Mouse (Mus musculus) midbrain, embryonic 16.5 days (tissue): ENCODE results near the gene Cox4i2. TPM values are rescaled to one million over a fixed set of nuclear protein-coding genes. Genes with fewer than 3 reads are reported as not detected.

Source experiments
- ATAC-seq: fragments of 200-750 bp; cut with Nextera tagmentation; 2 replicates; pipeline ENCODE4 v1.8.0; 2017; ENCODE audit warnings: moderate TSS enrichment
- H3K27ac ChIP-seq: fragments of 300-500 bp; sonication (generic); 2 replicates; pipeline ENCODE4 v1.5.1; 2014; ENCODE audit warnings: mild to moderate bottlenecking, low read length, mixed read lengths
- H3K27me3 ChIP-seq: fragments of 300-500 bp; sonication (generic); 2 replicates; pipeline ENCODE4 v1.6.1; 2014; ENCODE audit warnings: low read depth, low read length, mixed read lengths; ENCODE audit not compliant: control insufficient read depth, insufficient read depth
- H3K36me3 ChIP-seq: fragments of 300-500 bp; sonication (generic); 2 replicates; pipeline ENCODE4 v1.6.1; 2014; ENCODE audit warnings: mild to moderate bottlenecking, low read length, moderate library complexity, mixed read lengths; ENCODE audit not compliant: control insufficient read depth, insufficient read depth
- H3K4me1 ChIP-seq: fragments of 300-500 bp; sonication (generic); 2 replicates; pipeline ENCODE4 v1.6.1; 2014; ENCODE audit warnings: mild to moderate bottlenecking, low read length, mixed read lengths; ENCODE audit not compliant: control insufficient read depth, insufficient read depth
- H3K4me2 ChIP-seq: fragments of 300-500 bp; sonication (generic); 2 replicates; pipeline ENCODE4 v1.6.1; 2014; ENCODE audit warnings: mild to moderate bottlenecking, low read length, mixed read lengths
- H3K4me3 ChIP-seq: fragments of 300-500 bp; sonication (generic); 2 replicates; pipeline ENCODE4 v1.5.1; 2014; ENCODE audit warnings: low read depth, mild to moderate bottlenecking, low read length, moderate library complexity, mixed read lengths
- H3K9ac ChIP-seq: fragments of 300-500 bp; sonication (generic); 2 replicates; pipeline ENCODE4 v1.6.1; 2014; ENCODE audit warnings: low read depth, low read length, mixed read lengths
- H3K9me3 ChIP-seq: fragments of 300-500 bp; sonication (generic); replicated peaks from 2 replicates; pipeline ENCODE4 v1.6.1; 2014; ENCODE audit warnings: mild to moderate bottlenecking, low read length, mixed read lengths; ENCODE audit not compliant: control insufficient read depth, poor library complexity, severe bottlenecking
- WGBS: fragments of 180-500 bp; shearing (Covaris S2); extraction: QIAGEN DNeasy Blood & Tissue Kit; methylation state at CpG from one replicate; pipeline ENCODE4 v1.1.7; 2014; 5-methylcytosine and 5-hydroxymethylcytosine counted together
- polyA plus RNA-seq: library from polyadenylated mRNA; unstranded; fragments of >200 nt; fragmentation: Nextera tagmentation; extraction: Ambion mirVana; gene quantifications from 2 replicates; pipeline ENCODE4 v1.2.1, GENCODE M21; 2015

The Cox4i2 gene
- polyA plus RNA-seq, 1 experiment from 2014 or later: 5.0 TPM

DNA sequence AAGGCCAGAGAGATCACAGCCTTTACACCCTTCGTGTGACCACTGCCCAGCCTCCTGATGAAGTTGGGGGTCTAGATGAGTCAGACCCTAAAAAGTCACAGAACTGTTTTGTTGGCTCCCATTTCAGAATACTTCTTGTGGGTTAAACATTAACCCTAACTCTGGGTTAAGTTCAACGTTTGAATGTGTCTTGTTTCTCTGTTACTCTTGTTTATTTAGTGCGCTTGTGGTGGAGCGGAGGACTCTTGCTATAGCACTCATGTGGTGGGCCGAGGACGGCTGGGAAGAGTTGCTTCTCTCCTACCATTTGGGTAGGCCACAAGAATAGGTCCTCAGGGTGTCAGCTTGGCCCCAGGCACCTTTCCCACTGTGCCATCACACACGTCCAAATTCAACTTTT, 25.4 kb upstream of the Cox4i2 start:
- WGBS: 89% methylated on average over 7 of the region's 7 CpGs
- no peaks in the 10 kb centered on the region for H3K4me1 ChIP-seq
- ATAC-seq: no peak
- H3K4me3 ChIP-seq: no peak overlapping the region
- no peaks in the 10 kb centered on the region for H3K36me3 ChIP-seq
- H3K9ac ChIP-seq: no peak overlapping the region
- H3K4me2 ChIP-seq: no peak overlapping the region
- no peaks in the 10 kb centered on the region for H3K9me3 ChIP-seq
- 0 out of 2 replicates have a peak, but pooled peaks cover under 1% of the 10 kb centered on the region for H3K27me3 ChIP-seq
- no peak overlapping the region for H3K27ac ChIP-seq

- Histone ChIP-seq H3K4me2 (no peak overlapping the region), H3K36me3 (no peaks in the 10 kb centered on the region), H3K4me3 (no peak overlapping the region), H3K4me1 (no peaks in the 10 kb centered on the region), H3K9me3 (no peaks in the 10 kb centered on the region), H3K9ac (no peak overlapping the region), H3K27me3 (no peaks in the 10 kb centered on the region), H3K27ac (no peak overlapping the region)
- ATAC-seq: no peak
- WGBS: 68% methylated on average over 8 of the region's 8 CpGs
Measured at GRCm38 (mm10) chr2:152729013-152729635, 24.8 kb upstream of the Cox4i2 start.

- Histone ChIP-seq H3K27me3 (no peaks in the 10 kb centered on the region), H3K36me3 (no peaks in the 10 kb centered on the region), H3K9me3 (no peaks in the 10 kb centered on the region), H3K4me3 (no peak overlapping the region), H3K9ac (no peak overlapping the region), H3K4me1 (peaks cover 2% of the 10 kb centered on the region), H3K4me2 (no peak overlapping the region), H3K27ac (no peak overlapping the region)
- ATAC-seq: no peak
- 57% methylated on average over 7 of the region's 7 CpGs for WGBS
Measured at GRCm38 (mm10) chr2:152729636-152730020, 24.3 kb upstream of the Cox4i2 start.

- H3K4me2 ChIP-seq: no peak overlapping the region
- ATAC-seq: no peak
- no peaks in the 10 kb centered on the region; the same call in 1 of the 2 replicates for H3K27me3 ChIP-seq
- no peak overlapping the region for H3K9ac ChIP-seq
- WGBS: 83% methylated on average over 2 of the region's 2 CpGs
- no peak overlapping the region for H3K4me3 ChIP-seq
- no peak overlapping the region for H3K27ac ChIP-seq
- H3K9me3 ChIP-seq: no peaks in the 10 kb centered on the region
- no peaks in the 10 kb centered on the region for H3K36me3 ChIP-seq
- peaks cover 25% of the 10 kb centered on the region for H3K4me1 ChIP-seq
Measured at GRCm38 (mm10) chr2:152733201-152733600, 20.8 kb upstream of the Cox4i2 start.

DNA sequence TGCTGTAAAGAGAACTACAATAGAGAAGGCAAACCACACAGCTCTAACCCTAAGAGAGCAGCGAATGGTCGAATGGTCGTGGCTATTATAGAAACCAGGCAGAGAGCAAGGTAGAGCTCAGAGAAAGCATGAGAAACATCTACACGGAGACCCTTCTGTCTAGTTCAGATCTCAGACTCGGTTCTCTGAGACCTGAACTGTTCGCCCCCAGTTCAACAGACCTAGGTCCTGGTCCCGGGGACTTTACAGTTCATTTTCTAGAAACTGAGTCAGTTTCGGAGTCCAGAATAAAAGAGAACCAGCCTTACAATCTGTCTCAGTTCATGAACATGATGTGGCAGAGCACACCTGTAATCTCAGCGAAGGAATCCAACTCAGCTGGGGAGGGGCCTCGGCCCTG, 19.5 kb upstream of the Cox4i2 start:
- Histone ChIP-seq H3K4me2 (peak overlapping the region; percentile 75), H3K4me3 (peak overlapping the region; percentile 41), H3K27me3 (no peaks in the 10 kb centered on the region; the same call in 1 of the 2 replicates), H3K9ac (peak overlapping the region; percentile 52), H3K27ac (peak overlapping the region; percentile 12; the same call in 1 of the 2 replicates), H3K4me1 (peaks cover 30% of the 10 kb centered on the region), H3K36me3 (no peaks in the 10 kb centered on the region), H3K9me3 (no peaks in the 10 kb centered on the region)
- ATAC-seq: peak; percentile 49
- WGBS: 12% methylated on average over 10 of the region's 10 CpGs

GRCm38 (mm10) chr2:152734984-152735383, 19.0 kb upstream of the Cox4i2 start:
- peak overlapping the region; percentile 12; the same call in 1 of the 2 replicates for H3K27ac ChIP-seq
- H3K4me1 ChIP-seq: peaks cover 30% of the 10 kb centered on the region
- ATAC-seq: peak; percentile 93
- H3K27me3 ChIP-seq: no peaks in the 10 kb centered on the region; the same call in 1 of the 2 replicates
- H3K36me3 ChIP-seq: no peaks in the 10 kb centered on the region
- peak overlapping the region; percentile 52 for H3K9ac ChIP-seq
- H3K4me3 ChIP-seq: peak overlapping the region; percentile 41
- H3K9me3 ChIP-seq: no peaks in the 10 kb centered on the region
- peak overlapping the region; percentile 75 for H3K4me2 ChIP-seq
- 0% methylated on average over 28 of the region's 28 CpGs for WGBS

GRCm38 (mm10) chr2:152736090-152736601, 17.8 kb upstream of the Cox4i2 start, which contains the start of gene Id1:
Gene Id1, plus strand, starts transcription at chr2:152736251.
- Histone ChIP-seq H3K4me2 (peak within 1 kb of the TSS; percentile 75), H3K4me1 (peaks cover 30% of the 10 kb centered on the region), H3K27ac (peak within 1 kb of the TSS; percentile 71), H3K27me3 (no peaks in the 10 kb centered on the region; the same call in 1 of the 2 replicates), H3K36me3 (no peaks in the 10 kb centered on the region), H3K9me3 (no peaks in the 10 kb centered on the region), H3K9ac (peak within 1 kb of the TSS; percentile 53), H3K4me3 (peak within 1 kb of the TSS; percentile 41)
- ATAC-seq: peak; percentile 66
- WGBS: 0% methylated on average over 28 of the region's 28 CpGs

- Histone ChIP-seq H3K27me3 (no peaks in the 10 kb centered on the region; the same call in 1 of the 2 replicates), H3K36me3 (no peaks in the 10 kb centered on the region), H3K4me1 (peaks cover 33% of the 10 kb centered on the region), H3K4me3 (peak overlapping the region; percentile 41), H3K9me3 (no peaks in the 10 kb centered on the region), H3K27ac (peak overlapping the region; percentile 55), H3K9ac (peak overlapping the region; percentile 53), H3K4me2 (peak overlapping the region; percentile 75)
- no peak for ATAC-seq
- under 1% methylated on average over 22 of the region's 22 CpGs for WGBS
Measured at GRCm38 (mm10) chr2:152736748-152737147, 17.2 kb upstream of the Cox4i2 start.
